Mouse (Mus musculus) midbrain, embryonic 16.5 days (tissue): ENCODE results near the gene Gm7257. TPM values are rescaled to one million over a fixed set of nuclear protein-coding genes. Genes with fewer than 3 reads are reported as not detected.

Experiments used
- ATAC-seq: fragments of 200-750 bp; cut with Nextera tagmentation; 2 replicates; pipeline ENCODE4 v1.8.0; 2017; ENCODE audit warnings: moderate TSS enrichment
- H3K27ac ChIP-seq: fragments of 300-500 bp; sonication (generic); 2 replicates; pipeline ENCODE4 v1.5.1; 2014; ENCODE audit warnings: mild to moderate bottlenecking, low read length, mixed read lengths
- H3K27me3 ChIP-seq: fragments of 300-500 bp; sonication (generic); 2 replicates; pipeline ENCODE4 v1.6.1; 2014; ENCODE audit warnings: low read depth, low read length, mixed read lengths; ENCODE audit not compliant: control insufficient read depth, insufficient read depth
- H3K36me3 ChIP-seq: fragments of 300-500 bp; sonication (generic); 2 replicates; pipeline ENCODE4 v1.6.1; 2014; ENCODE audit warnings: mild to moderate bottlenecking, low read length, moderate library complexity, mixed read lengths; ENCODE audit not compliant: control insufficient read depth, insufficient read depth
- H3K4me1 ChIP-seq: fragments of 300-500 bp; sonication (generic); 2 replicates; pipeline ENCODE4 v1.6.1; 2014; ENCODE audit warnings: mild to moderate bottlenecking, low read length, mixed read lengths; ENCODE audit not compliant: control insufficient read depth, insufficient read depth
- H3K4me2 ChIP-seq: fragments of 300-500 bp; sonication (generic); 2 replicates; pipeline ENCODE4 v1.6.1; 2014; ENCODE audit warnings: mild to moderate bottlenecking, low read length, mixed read lengths
- H3K4me3 ChIP-seq: fragments of 300-500 bp; sonication (generic); 2 replicates; pipeline ENCODE4 v1.5.1; 2014; ENCODE audit warnings: low read depth, mild to moderate bottlenecking, low read length, moderate library complexity, mixed read lengths
- H3K9ac ChIP-seq: fragments of 300-500 bp; sonication (generic); 2 replicates; pipeline ENCODE4 v1.6.1; 2014; ENCODE audit warnings: low read depth, low read length, mixed read lengths
- H3K9me3 ChIP-seq: fragments of 300-500 bp; sonication (generic); replicated peaks from 2 replicates; pipeline ENCODE4 v1.6.1; 2014; ENCODE audit warnings: mild to moderate bottlenecking, low read length, mixed read lengths; ENCODE audit not compliant: control insufficient read depth, poor library complexity, severe bottlenecking
- WGBS: fragments of 180-500 bp; shearing (Covaris S2); extraction: QIAGEN DNeasy Blood & Tissue Kit; methylation state at CpG from one replicate; pipeline ENCODE4 v1.1.7; 2014; 5-methylcytosine and 5-hydroxymethylcytosine counted together
- polyA plus RNA-seq: library from polyadenylated mRNA; unstranded; fragments of >200 nt; fragmentation: Nextera tagmentation; extraction: Ambion mirVana; gene quantifications from 2 replicates; pipeline ENCODE4 v1.2.1, GENCODE M21; 2015

Gm7257 gene
- polyA plus RNA-seq = not detected in 2 replicates

GRCm38 (mm10) chr9:36431584-36431983, at the start of gene Gm7257:
TSS of gene Gm7257 (plus strand) at chr9:36431884.
- H3K9me3 ChIP-seq = peaks cover 12% of the 10 kb centered on the region; the same call in 1 of the 2 replicates
- WGBS = 76% methylated on average over 4 of the region's 4 CpGs
- no peak within 1 kb of the TSS for H3K4me2 ChIP-seq
- no peak within 1 kb of the TSS for H3K9ac ChIP-seq
- no peaks in the 10 kb centered on the region for H3K4me1 ChIP-seq
- no peak within 1 kb of the TSS for H3K4me3 ChIP-seq
- H3K27ac ChIP-seq = no peak within 1 kb of the TSS
- no peaks in the 10 kb centered on the region for H3K27me3 ChIP-seq
- ATAC-seq = no peak
- H3K36me3 ChIP-seq = no peaks in the 10 kb centered on the region

GRCm38 (mm10) chr9:36402991-36403390, 28.7 kb upstream of the Gm7257 start:
- H3K27me3 ChIP-seq = no peaks in the 10 kb centered on the region
- H3K27ac ChIP-seq = no peak overlapping the region
- no peak overlapping the region for H3K9ac ChIP-seq
- no peaks in the 10 kb centered on the region for H3K4me1 ChIP-seq
- no peak overlapping the region for H3K4me3 ChIP-seq
- H3K9me3 ChIP-seq = peaks cover 12% of the 10 kb centered on the region
- no peak overlapping the region for H3K4me2 ChIP-seq
- WGBS = 57% methylated on average over 2 of the region's 2 CpGs
- no peaks in the 10 kb centered on the region for H3K36me3 ChIP-seq
- ATAC-seq = no peak

GRCm38 (mm10) chr9:36435051-36435764, 3.5 kb downstream of the Gm7257 start:
- ATAC-seq = no peak
- Histone ChIP-seq H3K4me3 (no peak overlapping the region), H3K4me1 (no peaks in the 10 kb centered on the region), H3K9ac (no peak overlapping the region), H3K9me3 (peaks cover 7% of the 10 kb centered on the region; the same call in 1 of the 2 replicates), H3K36me3 (no peaks in the 10 kb centered on the region), H3K27me3 (no peaks in the 10 kb centered on the region), H3K27ac (no peak overlapping the region), H3K4me2 (no peak overlapping the region)
- 34% methylated on average over 2 of the region's 2 CpGs for WGBS

- Histone ChIP-seq H3K27me3 (no peaks in the 10 kb centered on the region), H3K4me3 (no peak within 1 kb of the TSS), H3K4me1 (no peaks in the 10 kb centered on the region), H3K4me2 (no peak within 1 kb of the TSS), H3K9ac (no peak within 1 kb of the TSS), H3K36me3 (no peaks in the 10 kb centered on the region), H3K9me3 (peaks cover 9% of the 10 kb centered on the region), H3K27ac (no peak within 1 kb of the TSS)
- 61% methylated on average over 3 of the region's 3 CpGs for WGBS
- no peak for ATAC-seq
Observed at GRCm38 (mm10) chr9:36475338-36475737, 43.7 kb downstream of the Gm7257 start, which contains the start of gene Gm9513. TSS of gene Gm9513 (plus strand) at chr9:36475638.

Other genes starting within 250 kb of the Gm7257 start
- not detected in 2 replicates for gene Gm9513, start 43.8 kb downstream of the Gm7257 start, polyA plus RNA-seq
- gene Gm5615, start 110.1 kb downstream of the Gm7257 start, polyA plus RNA-seq = not detected in 2 replicates
- gene Gm17689, start 150.8 kb downstream of the Gm7257 start, polyA plus RNA-seq = not detected in 2 replicates
- gene A630095E13Rik, start 211.5 kb downstream of the Gm7257 start, polyA plus RNA-seq = not detected in 2 replicates